In the genomic region with DNA sequence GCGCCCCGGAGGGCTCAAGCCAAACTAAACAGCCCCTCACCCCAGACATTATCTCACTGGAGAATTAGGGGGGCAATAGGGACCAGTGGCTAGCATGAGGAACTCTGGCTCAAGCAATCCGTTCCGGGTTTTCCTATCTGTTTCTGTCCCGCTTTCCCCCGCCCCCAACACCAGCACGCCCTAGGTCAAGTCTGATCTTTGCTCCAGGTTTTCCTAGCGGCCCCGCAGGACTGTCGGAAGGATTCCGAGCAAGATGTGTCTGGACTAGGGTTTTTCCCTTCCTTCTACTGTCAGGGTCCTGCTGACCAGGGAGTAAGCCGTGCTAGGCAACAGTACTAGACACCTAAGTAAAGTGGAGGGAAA, we compare ENCODE assay signal across 7 mouse cellular contexts. TPM values are rescaled to one million over a fixed set of nuclear protein-coding genes. Genes with fewer than 3 reads are reported as not detected.
DNase-seq lines count a peak whose midpoint lies in the region; ATAC-seq and TF ChIP-seq lines count a peak whose summit lies in the region.

No protein-coding gene starts in this region.

- TF ChIP-seq POLR2A in small intestine, adult 2 months (IDR thresholded peaks at IDR 0.05; ENCODE audit: low read depth, low read length): peak; percentile 56; the same call in 1 of the 2 replicates

- no peaks in the 10 kb centered on the region for H3K9me3 ChIP-seq in embryonic facial prominence, embryonic 14.5 days (ENCODE audit: control insufficient read depth, low read length)
- no peaks in the 10 kb centered on the region for H3K9me3 ChIP-seq in heart, embryonic 13.5 days

- H3K4me2 ChIP-seq in embryonic facial prominence, embryonic 14.5 days (ENCODE audit: low read depth, low read length): peak overlapping the region; percentile 91
- H3K4me2 ChIP-seq in heart, embryonic 13.5 days: peak overlapping the region; percentile 97

- peak overlapping the region; percentile 78 for H3K27ac ChIP-seq in embryonic facial prominence, embryonic 14.5 days (replicated peaks; ENCODE audit: low read depth, low read length)
- peak overlapping the region; percentile 97 for H3K27ac ChIP-seq in heart, embryonic 13.5 days (replicated peaks)
- peak overlapping the region; percentile 97 for H3K27ac ChIP-seq in small intestine, adult 2 months (ENCODE audit: insufficient read depth, low read depth, low read length)

- peak; percentile 89 for DNase-seq in MN1 (ENCODE audit: low spot score)
- DNase-seq in adrenal gland, postnatal 36 days: peak; percentile 82 to 88
- peak; percentile 92 for DNase-seq in embryonic facial prominence, embryonic 14.5 days (ENCODE audit: low spot score)
- DNase-seq in kidney, postnatal 25 days: peak; percentile 93 to 96
- peak; percentile 89 to 92 for DNase-seq in lung, postnatal 4 days

- no peak for TF ChIP-seq CTCF in small intestine, adult 2 months (IDR thresholded peaks at IDR 0.05; ENCODE audit: extremely low read depth, insufficient read length, insufficient replicate concordance, low read depth, low read length)

- 0% methylated on average over 10 of the region's 12 CpGs for WGBS in embryonic facial prominence, embryonic 14.5 days
- WGBS in heart, embryonic 13.5 days: 1% methylated on average over 12 of the region's 12 CpGs
- 0% methylated on average over 12 of the region's 12 CpGs for WGBS in small intestine, adult 2 months

- H3K9ac ChIP-seq in embryonic facial prominence, embryonic 14.5 days (ENCODE audit: low read depth, low read length): peak overlapping the region; percentile 64
- peak overlapping the region; percentile 87 for H3K9ac ChIP-seq in heart, embryonic 13.5 days

- H3K36me3 ChIP-seq in embryonic facial prominence, embryonic 14.5 days (ENCODE audit: control insufficient read depth, insufficient read depth, low read length): no peaks in the 10 kb centered on the region
- H3K36me3 ChIP-seq in heart, embryonic 13.5 days: peaks cover 7% of the 10 kb centered on the region
- peaks cover 4% of the 10 kb centered on the region; the same call in 1 of the 2 replicates for H3K36me3 ChIP-seq in small intestine, adult 2 months (ENCODE audit: control insufficient read depth, insufficient read depth, low read length)

- peak; percentile 13; the same call in 1 of the 2 replicates for ATAC-seq in embryonic facial prominence, embryonic 14.5 days (ENCODE audit: low read depth)
- ATAC-seq in heart, embryonic 13.5 days (ENCODE audit: extremely low read depth, insufficient number of reproducible peaks, low FRiP score, low TSS enrichment): peak; percentile 5; the same call in 1 of the 2 replicates

- H3K4me3 ChIP-seq in embryonic facial prominence, embryonic 14.5 days (ENCODE audit: low read depth, low read length): peak overlapping the region; percentile 49
- H3K4me3 ChIP-seq in heart, embryonic 13.5 days: peak overlapping the region; percentile 76
- peak overlapping the region; percentile 72 for H3K4me3 ChIP-seq in small intestine, adult 2 months (ENCODE audit: low read depth, low read length)

- peaks cover 36% of the 10 kb centered on the region for H3K4me1 ChIP-seq in embryonic facial prominence, embryonic 14.5 days (ENCODE audit: control insufficient read depth, insufficient read depth, low read length)
- H3K4me1 ChIP-seq in heart, embryonic 13.5 days: peaks cover 38% of the 10 kb centered on the region
- peaks cover 4% of the 10 kb centered on the region for H3K4me1 ChIP-seq in small intestine, adult 2 months (ENCODE audit: control insufficient read depth, insufficient read depth, insufficient read length, low read length)

- H3K27me3 ChIP-seq in embryonic facial prominence, embryonic 14.5 days (replicated peaks; ENCODE audit: control insufficient read depth, insufficient read depth, low read length): peaks cover 14% of the 10 kb centered on the region
- H3K27me3 ChIP-seq in heart, embryonic 13.5 days (replicated peaks): no peaks in the 10 kb centered on the region
- H3K27me3 ChIP-seq in small intestine, adult 2 months (ENCODE audit: control insufficient read depth, insufficient read depth, low read length): no peaks in the 10 kb centered on the region

RNA-seq across cellular contexts. Expression of a gene that starts 0.3 kb away (rescaled TPM):
- total RNA-seq in adrenal gland, postnatal 36 days (2021): 10 to 100 TPM; 71.9 to 85.2 TPM
- polyA plus RNA-seq in embryonic facial prominence, embryonic 14.5 days (2014; fragmentation: Nextera tagmentation; extraction: Ambion mirVana): 2.3 and 3.6 TPM in 2 replicates
- polyA plus RNA-seq in heart, embryonic 13.5 days (2015; fragmentation: Nextera tagmentation; extraction: Ambion mirVana): 1.9 and 2.1 TPM in 2 replicates
- polyA plus RNA-seq in small intestine, adult 2 months (2012; rRNA removed): 97.8 and 262 TPM in 2 replicates

RNA-seq across cellular contexts. Expression of a gene that starts 7.7 kb away (rescaled TPM):
- total RNA-seq in adrenal gland, postnatal 36 days (2021): 1 to 10 TPM in 1 of 2 experiments, under 1 TPM in 1; 0.40 to 1.3 TPM
- polyA plus RNA-seq in embryonic facial prominence, embryonic 14.5 days (2014; fragmentation: Nextera tagmentation; extraction: Ambion mirVana): not detected in 2 replicates
- polyA plus RNA-seq in heart, embryonic 13.5 days (2015; fragmentation: Nextera tagmentation; extraction: Ambion mirVana): 0.75 TPM in 1 of 2 replicates, not detected in the other
- polyA plus RNA-seq in small intestine, adult 2 months (2012; rRNA removed): 0.85 TPM in 1 of 2 replicates, not detected in the other

RNA-seq across cellular contexts. Expression of a gene that starts 16.8 kb away (rescaled TPM):
- total RNA-seq in adrenal gland, postnatal 36 days (2021): 10 to 100 TPM; 23.3 to 30.0 TPM
- 24.2 and 24.8 TPM in 2 replicates for polyA plus RNA-seq in embryonic facial prominence, embryonic 14.5 days (2014; fragmentation: Nextera tagmentation; extraction: Ambion mirVana)
- 30.3 and 32.0 TPM in 2 replicates for polyA plus RNA-seq in heart, embryonic 13.5 days (2015; fragmentation: Nextera tagmentation; extraction: Ambion mirVana)
- polyA plus RNA-seq in small intestine, adult 2 months (2012; rRNA removed): 22.1 and 36.1 TPM in 2 replicates

RNA-seq across cellular contexts. Expression of a gene that starts 23.3 kb away (rescaled TPM):
- total RNA-seq in adrenal gland, postnatal 36 days (2021): 10 to 100 TPM; 25.1 to 36.1 TPM
- polyA plus RNA-seq in embryonic facial prominence, embryonic 14.5 days (2014; fragmentation: Nextera tagmentation; extraction: Ambion mirVana): 380 and 425 TPM in 2 replicates
- polyA plus RNA-seq in heart, embryonic 13.5 days (2015; fragmentation: Nextera tagmentation; extraction: Ambion mirVana): 339 and 400 TPM in 2 replicates
- 6.2 and 13.7 TPM in 2 replicates for polyA plus RNA-seq in small intestine, adult 2 months (2012; rRNA removed)

RNA-seq across cellular contexts. Expression of a gene that starts 23.4 kb away (rescaled TPM):
- total RNA-seq in adrenal gland, postnatal 36 days (2021): 10 to 100 TPM; 89.6 to 93.7 TPM
- 74.0 and 75.2 TPM in 2 replicates for polyA plus RNA-seq in embryonic facial prominence, embryonic 14.5 days (2014; fragmentation: Nextera tagmentation; extraction: Ambion mirVana)
- polyA plus RNA-seq in heart, embryonic 13.5 days (2015; fragmentation: Nextera tagmentation; extraction: Ambion mirVana): 63.4 and 66.1 TPM in 2 replicates
- polyA plus RNA-seq in small intestine, adult 2 months (2012; rRNA removed): 33.6 and 63.5 TPM in 2 replicates

Comparison
In these comparisons a context has a peak if more than half of its experiments do, and no peak if none do; other contexts are left out.
1. Peak in every context shown above with its lines: DNase-seq, ATAC-seq, H3K4me3 ChIP-seq and H3K27ac ChIP-seq.
2. RNA of a gene that starts 0.3 kb away (polyA plus RNA-seq): 97.8 to 262 TPM in small intestine, adult 2 months; 2.3 to 3.6 TPM in embryonic facial prominence, embryonic 14.5 days and 1.9 to 2.1 TPM in heart, embryonic 13.5 days; every median in the first group is over 10 times any median in the second.